Mouse (Mus musculus) layer of hippocampus, adult 2 months (tissue): ENCODE measurements around the gene P2ry2. TPM values are rescaled to one million over a fixed set of nuclear protein-coding genes. Genes with fewer than 3 reads are reported as not detected.

Experiments
- DNase-seq, 2 experiments: peaks; one replicate each; pipeline ENCODE4 v3.0.0; 2022; ENCODE audit warnings: low spot score in 2 of 2
- H3K27ac ChIP-seq: fragments of 200-600 bp; 2 replicates; pipeline ENCODE4 v1.8.1; 2022
- H3K4me3 ChIP-seq: fragments of 200-600 bp; 2 replicates; pipeline ENCODE4 v1.8.1; 2022; ENCODE audit warnings: mild to moderate bottlenecking
- CTCF ChIP-seq: fragments of 200-600 bp; conservative IDR thresholded peaks from 2 replicates; pipeline ENCODE4 v1.8.1; 2022; ENCODE audit warnings: antibody characterized with exemption, mild to moderate bottlenecking, moderate library complexity
- total RNA-seq, 2 experiments: library from RNA; stranded (reverse); gene quantifications; 2 replicates each; pipeline ENCODE4 v1.2.3; 2021

The P2ry2 gene
- total RNA-seq, 2 experiments from 2014 or later, result 0.86 to 0.87 TPM

GRCm38 (mm10) chr7:101011681-101012367 is 842 bp downstream of the P2ry2 start:
- TF ChIP-seq CTCF, result no peak
- Histone ChIP-seq H3K27ac (no peak overlapping the region), H3K4me3 (peak overlapping the region; percentile 64)
- peak in 1 of 2 experiments; percentile 19 for DNase-seq

GRCm38 (mm10) chr7:101010741-101011140 is 1.9 kb downstream of the P2ry2 start:
- no peak for DNase-seq
- TF ChIP-seq CTCF, result no peak

GRCm38 (mm10) chr7:101006201-101006600 is 6.5 kb downstream of the P2ry2 start:
- no peak for DNase-seq
- Histone ChIP-seq H3K4me3 (no peak overlapping the region), H3K27ac (no peak overlapping the region)
- TF ChIP-seq CTCF, result no peak

More at GRCm38 (mm10) chr7:101010741-101011140, 1.9 kb downstream of the P2ry2 start:
- Histone ChIP-seq H3K27ac (no peak overlapping the region), H3K4me3 (no peak overlapping the region)

GRCm38 (mm10) chr7:101005119-101005518 is 7.5 kb downstream of the P2ry2 start:
- no peak for TF ChIP-seq CTCF
- Histone ChIP-seq H3K27ac (no peak overlapping the region), H3K4me3 (no peak overlapping the region)
- no peak for DNase-seq

- Histone ChIP-seq H3K27ac (no peak overlapping the region), H3K4me3 (no peak overlapping the region)
- no peak for DNase-seq
- TF ChIP-seq CTCF, result no peak
These were observed 9.0 kb downstream of the P2ry2 start for GRCm38 (mm10) chr7:101003442-101004326.

- no peak for DNase-seq
- Histone ChIP-seq H3K27ac (no peak overlapping the region), H3K4me3 (no peak overlapping the region)
- no peak for TF ChIP-seq CTCF
These were observed 10.4 kb downstream of the P2ry2 start for GRCm38 (mm10) chr7:101002274-101002673.

DNA sequence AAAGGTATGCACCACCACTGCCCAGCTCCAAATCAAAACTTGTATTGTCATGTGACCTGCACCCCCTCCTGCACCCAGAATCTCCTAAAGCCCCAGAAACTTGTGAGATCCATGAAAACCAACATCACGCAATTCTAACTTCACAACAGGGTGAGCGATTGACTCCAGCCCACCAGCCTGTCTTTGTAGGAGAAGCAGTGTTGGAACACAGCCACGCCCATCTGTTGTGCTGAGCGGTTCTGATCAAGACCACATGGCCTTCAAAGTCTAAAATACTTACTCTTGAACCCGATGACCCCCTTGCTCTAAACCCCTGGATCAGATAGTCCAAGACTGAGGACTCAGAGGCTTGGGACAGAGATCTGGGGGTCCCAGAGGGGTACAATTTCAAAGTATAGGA is 13.0 kb downstream of the P2ry2 start:
- no peak overlapping the region for H3K27ac ChIP-seq
- DNase-seq, result no peak
- TF ChIP-seq CTCF, result no peak
- no peak overlapping the region for H3K4me3 ChIP-seq

- Histone ChIP-seq H3K4me3 (no peak overlapping the region), H3K27ac (no peak overlapping the region)
- no peak for TF ChIP-seq CTCF
- no peak for DNase-seq
These were observed 14.1 kb downstream of the P2ry2 start for GRCm38 (mm10) chr7:100998578-100998960.

DNA sequence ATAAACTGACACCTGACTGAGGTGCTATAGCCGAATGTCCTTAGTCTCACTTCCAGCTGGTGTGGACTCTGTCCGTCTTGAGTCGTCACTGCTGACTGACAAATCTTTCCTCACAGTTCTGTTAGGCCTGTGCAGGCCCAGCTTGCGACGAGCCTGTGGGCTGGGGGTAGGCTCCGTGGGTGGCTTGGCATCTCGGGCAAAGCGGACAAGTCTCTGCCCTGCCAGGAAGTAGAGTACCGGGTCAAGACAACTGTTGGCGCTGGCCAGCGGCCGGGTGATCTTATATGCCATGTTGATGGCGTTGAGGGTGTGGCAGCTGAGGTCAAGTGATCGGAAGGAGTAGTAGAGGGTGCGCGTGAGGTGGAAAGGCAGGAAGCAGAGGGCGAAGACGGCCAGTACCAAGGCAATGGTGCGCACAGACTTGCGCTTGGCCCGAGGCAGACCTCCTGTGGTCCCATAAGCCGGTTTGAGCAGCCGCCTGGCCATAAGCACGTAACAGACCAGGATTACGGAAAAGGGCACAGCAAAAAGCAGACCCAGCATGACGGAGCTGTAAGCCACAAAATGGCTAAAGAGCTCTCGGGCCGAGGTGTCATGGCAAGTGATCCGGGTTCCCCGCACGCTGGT is 14.6 kb downstream of the P2ry2 start:
- no peak overlapping the region for H3K4me3 ChIP-seq
- DNase-seq, result no peak
- H3K27ac ChIP-seq, result no peak overlapping the region
- no peak for TF ChIP-seq CTCF

- TF ChIP-seq CTCF, result no peak
- H3K4me3 ChIP-seq, result no peak overlapping the region
- no peak for DNase-seq
- H3K27ac ChIP-seq, result no peak overlapping the region
These were observed 15.5 kb downstream of the P2ry2 start for GRCm38 (mm10) chr7:100997215-100997614.

DNA sequence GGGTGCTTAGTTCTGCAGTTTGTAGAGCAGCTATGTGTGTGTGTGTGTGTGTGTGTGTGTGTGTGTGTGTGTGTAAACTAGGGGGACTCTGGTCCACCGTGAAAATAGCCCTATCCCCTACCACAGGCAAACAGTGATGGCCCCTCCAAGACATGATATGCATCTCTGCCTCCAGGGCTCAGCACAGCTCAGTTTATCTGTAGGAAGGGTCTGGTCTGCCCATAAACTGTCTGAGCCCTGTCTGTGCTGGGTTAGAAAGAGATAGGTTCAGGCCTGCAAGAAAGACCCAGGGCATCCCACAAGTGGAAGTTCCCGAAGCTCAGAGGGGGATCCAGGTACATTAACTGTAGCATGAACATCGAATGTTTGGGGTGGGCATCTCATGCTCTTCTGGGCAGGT is 16.7 kb downstream of the P2ry2 start:
- H3K27ac ChIP-seq, result no peak overlapping the region
- H3K4me3 ChIP-seq, result no peak overlapping the region
- TF ChIP-seq CTCF, result no peak
- no peak for DNase-seq

GRCm38 (mm10) chr7:100995260-100995864 is 17.3 kb downstream of the P2ry2 start:
- DNase-seq, result no peak
- H3K27ac ChIP-seq, result no peak overlapping the region
- TF ChIP-seq CTCF, result no peak
- H3K4me3 ChIP-seq, result no peak overlapping the region

GRCm38 (mm10) chr7:100993166-100993565 is 19.5 kb downstream of the P2ry2 start:
- H3K4me3 ChIP-seq, result no peak overlapping the region
- DNase-seq, result no peak
- no peak for TF ChIP-seq CTCF
- H3K27ac ChIP-seq, result no peak overlapping the region
